Mouse (Mus musculus) MEL (cell line): ENCODE measurements around the gene Cyp4f13.

ENCODE experiments used
- CTCF ChIP-seq, 3 experiments: IDR thresholded peaks in 2 of 3; conservative IDR thresholded peaks in 1 of 3; 2 replicates each; pipeline ENCODE4 v1.5.1; 2011 to 2012; ENCODE audit warnings: low read length in 3 of 3, low read depth in 2 of 3, mild to moderate bottlenecking in 2 of 3, improper control_type of control experiment in 1 of 3, inconsistent platforms in 1 of 3, mixed read lengths in 1 of 3, moderate library complexity in 1 of 3; ENCODE audit not compliant: control insufficient read depth in 1 of 3, insufficient read depth in 1 of 3, poor library complexity in 1 of 3, severe bottlenecking in 1 of 3
- EP300 ChIP-seq, 2 experiments: IDR thresholded peaks; 2 replicates each; pipeline ENCODE4 v1.6.1; 2011; ENCODE audit warnings: improper control_type of control experiment in 2 of 2, low read length in 2 of 2, low read depth in 1 of 2, mild to moderate bottlenecking in 1 of 2
- GATA1 ChIP-seq: IDR thresholded peaks from 2 replicates; pipeline ENCODE4 v1.6.1; 2011; ENCODE audit warnings: low read depth, low read length, improper control_type of control experiment
- MAX ChIP-seq: IDR thresholded peaks from 2 replicates; pipeline ENCODE4 v1.6.1; 2011; ENCODE audit warnings: low read length, improper control_type of control experiment
- POLR2A ChIP-seq, 2 experiments: IDR thresholded peaks; 2 replicates each; pipeline ENCODE4 v1.6.1; 2011 to 2012; ENCODE audit warnings: low read length in 2 of 2, mild to moderate bottlenecking in 2 of 2, control low read depth in 1 of 2, improper control_type of control experiment in 1 of 2, low read depth in 1 of 2, moderate library complexity in 1 of 2; ENCODE audit not compliant: control insufficient read depth in 1 of 2, insufficient read depth in 1 of 2, poor library complexity in 1 of 2
- POLR2AphosphoS2 ChIP-seq: IDR thresholded peaks from 2 replicates; pipeline ENCODE4 v1.6.1; 2011; ENCODE audit warnings: low read length, improper control_type of control experiment
- RCOR1 ChIP-seq: IDR thresholded peaks from 2 replicates; pipeline ENCODE4 v1.6.1; 2012; ENCODE audit warnings: low read depth, mild to moderate bottlenecking, inconsistent platforms, low read length, improper control_type of control experiment
- TCF12 ChIP-seq: IDR thresholded peaks from 2 replicates; pipeline ENCODE4 v1.6.1; 2014; ENCODE audit warnings: low read depth, mild to moderate bottlenecking, inconsistent platforms, low read length, improper control_type of control experiment, moderate library complexity
- USF2 ChIP-seq, 2 experiments: IDR thresholded peaks; 2 replicates each; pipeline ENCODE4 v1.6.1; 2011 to 2012; ENCODE audit warnings: improper control_type of control experiment in 2 of 2, low read length in 2 of 2, borderline replicate concordance in 1 of 2, inconsistent platforms in 1 of 2, low read depth in 1 of 2, mild to moderate bottlenecking in 1 of 2; ENCODE audit not compliant: insufficient read depth in 1 of 2

GRCm38 (mm10) chr17:32880320-32881218, 66.6 kb downstream of the Cyp4f13 start:
- TF ChIP-seq CTCF (IDR thresholded peaks at IDR 0.05 in 2 of 3, conservative IDR thresholded peaks at IDR 0.05 in 1 of 3; ENCODE audit: control insufficient read depth in 1 of 3, insufficient read depth in 1 of 3, low read depth in 2 of 3, low read length in 3 of 3, poor library complexity in 1 of 3, severe bottlenecking in 1 of 3) (no peak), GATA1 (no peak), EP300 (IDR thresholded peaks at IDR 0.05; ENCODE audit: low read depth in 1 of 2, low read length in 2 of 2) (no peak), USF2 (IDR thresholded peaks at IDR 0.05; ENCODE audit: borderline replicate concordance in 1 of 2, insufficient read depth in 1 of 2, low read depth in 1 of 2, low read length in 2 of 2) (no peak), POLR2A (IDR thresholded peaks at IDR 0.05; ENCODE audit: control insufficient read depth in 1 of 2, insufficient read depth in 1 of 2, low read depth in 1 of 2, low read length in 2 of 2, poor library complexity in 1 of 2) (no peak), RCOR1 (no peak), MAX (no peak), TCF12 (no peak), POLR2AphosphoS2 (no peak)
